Mouse (Mus musculus) brain, embryonic 14.5 days (tissue): Measurements from ENCODE around the gene Thada.

Source experiments
- CTCF ChIP-seq: fragments of 200-500 bp; IDR thresholded peaks from 2 replicates; pipeline ENCODE4 v1.5.1; 2012; ENCODE audit warnings: inconsistent platforms, mild to moderate bottlenecking, moderate library complexity, borderline replicate concordance; ENCODE audit not compliant: insufficient read depth, insufficient read length; ENCODE audit errors: extremely low read depth
- POLR2A ChIP-seq: fragments of 200-500 bp; IDR thresholded peaks from 2 replicates; pipeline ENCODE4 v1.6.1; 2012; ENCODE audit warnings: mild to moderate bottlenecking, inconsistent platforms, borderline replicate concordance; ENCODE audit not compliant: poor library complexity, insufficient read depth, insufficient read length, severe bottlenecking; ENCODE audit errors: extremely low read depth

- TF ChIP-seq CTCF (no peak), POLR2A (no peak)
These were observed 135.5 kb downstream of the Thada start for GRCm38 (mm10) chr17:84330506-84330905.
